Mouse (Mus musculus) thymus, postnatal 36 days (tissue): ENCODE results near the gene Robo1.
A peak's percentile ranks its signal among the peaks of the same experiment; 100 is the strongest.

Experiments used
- DNase-seq, 2 experiments: peaks; one replicate each; pipeline ENCODE4 v3.0.0; 2022; ENCODE audit warnings: mixed read lengths in 2 of 2

Gene Robo1

GRCm38 (mm10) chr16:72959018-72959702, 651.1 kb downstream of the Robo1 start:
- no peak for DNase-seq

- no peak for DNase-seq
These were observed 651.7 kb downstream of the Robo1 start for GRCm38 (mm10) chr16:72959823-72960222.

- DNase-seq, result no peak
These were observed 655.7 kb downstream of the Robo1 start for GRCm38 (mm10) chr16:72963782-72964181.

GRCm38 (mm10) chr16:72967509-72967908, 659.4 kb downstream of the Robo1 start:
- no peak for DNase-seq

GRCm38 (mm10) chr16:72969990-72970389, 661.9 kb downstream of the Robo1 start:
- DNase-seq, result no peak

GRCm38 (mm10) chr16:72973685-72974084, 665.6 kb downstream of the Robo1 start:
- no peak for DNase-seq

- no peak for DNase-seq
These were observed 666.6 kb downstream of the Robo1 start for GRCm38 (mm10) chr16:72974681-72975080.

- no peak for DNase-seq
These were observed 668.9 kb downstream of the Robo1 start for GRCm38 (mm10) chr16:72976849-72977576.

- DNase-seq, result peak in 1 of 2 experiments; percentile 5
These were observed 671.5 kb downstream of the Robo1 start for GRCm38 (mm10) chr16:72979407-72980219.

- DNase-seq, result no peak
These were observed 682.5 kb downstream of the Robo1 start for GRCm38 (mm10) chr16:72990376-72991167.

GRCm38 (mm10) chr16:72993189-72993588, 685.1 kb downstream of the Robo1 start:
- no peak for DNase-seq

GRCm38 (mm10) chr16:72993594-72993993, 685.5 kb downstream of the Robo1 start:
- no peak for DNase-seq

GRCm38 (mm10) chr16:72995251-72995954, 687.3 kb downstream of the Robo1 start:
- no peak for DNase-seq

GRCm38 (mm10) chr16:72995955-72996535, 687.9 kb downstream of the Robo1 start:
- no peak for DNase-seq

- no peak for DNase-seq
These were observed 690.6 kb downstream of the Robo1 start for GRCm38 (mm10) chr16:72998677-72999076.

- no peak for DNase-seq
These were observed 694.6 kb downstream of the Robo1 start for GRCm38 (mm10) chr16:73002685-73003084.

- DNase-seq, result no peak
These were observed 696.5 kb downstream of the Robo1 start for GRCm38 (mm10) chr16:73004601-73005000.

GRCm38 (mm10) chr16:73005831-73006230, 697.7 kb downstream of the Robo1 start:
- no peak for DNase-seq

- DNase-seq, result no peak
These were observed 699.3 kb downstream of the Robo1 start for GRCm38 (mm10) chr16:73007434-73007833.

- no peak for DNase-seq
These were observed 703.2 kb downstream of the Robo1 start for GRCm38 (mm10) chr16:73011313-73011712.

- DNase-seq, result no peak
These were observed 704.8 kb downstream of the Robo1 start for GRCm38 (mm10) chr16:73012926-73013325.

GRCm38 (mm10) chr16:73014544-73014943, 706.4 kb downstream of the Robo1 start:
- DNase-seq, result no peak
